Mouse (Mus musculus): ENCODE measurements around the gene Ms4a14.
"Not testable (repeated sequence)": the region's sequence is repeated elsewhere in the genome, so short reads cannot be mapped to it uniquely, and the experiment has no call there.

The Ms4a14 gene

DNA sequence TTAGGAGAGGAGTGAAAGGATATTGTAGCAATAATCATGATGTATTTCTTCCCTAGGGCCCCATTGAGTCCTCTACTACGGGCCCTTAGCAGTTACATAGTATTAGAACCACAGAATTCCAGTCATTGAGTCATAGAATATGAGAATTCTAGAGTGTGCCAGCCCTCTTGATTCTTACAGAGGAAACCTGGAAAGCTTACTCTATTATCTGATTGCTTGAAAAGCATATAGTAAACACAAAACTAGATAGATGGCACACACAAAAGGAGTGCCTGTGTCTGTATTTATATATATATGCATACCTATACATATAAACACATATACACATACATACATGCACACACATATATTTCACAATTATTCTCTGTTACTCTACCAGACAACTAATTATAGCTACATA, at the start of gene Ms4a14:
Gene Ms4a14, minus strand, starts transcription at position 101 of the 400 bp plus-strand sequence.
- DNase-seq = no peak

DNA sequence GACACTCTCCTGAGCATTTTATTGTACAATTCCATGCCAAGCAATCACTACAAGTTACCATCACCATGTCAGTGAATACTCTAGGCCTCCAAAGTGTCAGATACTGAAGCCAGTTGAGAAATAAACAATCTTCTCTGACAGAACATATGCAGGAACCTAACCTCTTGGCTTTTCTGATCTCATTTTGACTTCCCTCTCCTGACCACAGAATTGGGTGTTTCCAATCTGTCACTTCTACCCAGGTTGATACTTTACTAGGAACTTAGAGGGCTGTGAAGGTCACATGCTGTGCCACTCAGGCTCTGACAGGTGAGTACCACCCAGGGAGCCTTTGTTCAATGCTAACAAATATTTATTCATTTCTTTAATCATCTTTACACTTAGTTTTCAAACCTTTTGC, 47.7 kb upstream of the Ms4a14 start:
- no peak for DNase-seq

DNA sequence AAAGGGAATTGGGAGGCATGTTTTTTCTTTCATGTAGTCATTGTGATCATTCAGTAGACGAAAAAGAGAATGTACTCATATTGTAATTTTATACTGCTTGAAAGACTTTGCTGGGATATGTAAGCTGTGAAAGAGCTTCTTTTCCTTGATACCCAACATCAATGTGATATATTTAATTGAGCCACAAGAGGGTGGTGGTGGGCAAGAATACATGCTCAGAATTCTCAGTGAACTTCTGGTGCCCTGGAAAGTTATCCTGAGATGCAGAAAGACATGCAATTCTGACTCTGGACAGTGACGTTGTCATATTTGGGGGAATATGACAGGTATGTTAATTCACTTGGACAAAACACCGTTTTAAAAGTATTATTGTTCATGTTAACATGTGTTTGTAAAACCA, 45.9 kb upstream of the Ms4a14 start:
- no peak for DNase-seq

DNA sequence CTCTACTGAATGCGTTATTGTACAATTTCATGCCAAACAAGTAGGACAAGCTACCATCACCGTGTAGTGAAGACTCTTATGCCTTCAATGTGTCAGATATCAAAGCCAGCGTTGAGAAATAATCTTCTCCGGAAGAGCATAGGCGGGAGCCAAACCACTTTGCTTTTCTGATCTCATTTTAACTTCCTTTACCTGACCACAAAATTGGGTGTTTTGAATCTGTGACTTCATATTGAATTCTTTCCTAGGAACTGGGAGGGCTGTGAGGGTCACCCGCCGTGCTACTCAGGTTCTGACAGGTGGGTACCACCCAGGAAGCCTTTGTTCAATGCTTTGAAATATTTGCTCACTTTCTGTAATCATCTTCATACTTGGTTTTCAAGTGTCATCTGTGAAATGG, 41.5 kb upstream of the Ms4a14 start:
- DNase-seq = no peak

DNA sequence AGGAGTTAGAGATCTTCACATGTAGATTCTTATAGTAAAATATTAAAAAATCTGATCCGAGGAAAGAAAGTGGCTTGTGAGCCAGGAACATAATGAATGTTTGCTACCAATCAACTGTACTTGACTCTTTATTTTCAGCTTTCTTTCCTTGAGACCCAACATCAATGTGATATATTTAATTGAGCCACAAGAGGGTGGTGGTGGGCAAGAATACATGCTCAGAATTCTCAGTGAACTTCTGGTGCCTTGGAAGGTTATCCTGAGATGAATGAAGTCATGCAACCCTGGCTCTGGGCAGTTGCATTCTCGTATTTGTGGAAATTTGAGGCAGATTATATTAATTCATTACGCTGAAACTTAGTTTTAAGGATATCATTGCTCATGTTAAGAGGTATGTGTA, 37.6 kb upstream of the Ms4a14 start:
- no peak for DNase-seq

DNA sequence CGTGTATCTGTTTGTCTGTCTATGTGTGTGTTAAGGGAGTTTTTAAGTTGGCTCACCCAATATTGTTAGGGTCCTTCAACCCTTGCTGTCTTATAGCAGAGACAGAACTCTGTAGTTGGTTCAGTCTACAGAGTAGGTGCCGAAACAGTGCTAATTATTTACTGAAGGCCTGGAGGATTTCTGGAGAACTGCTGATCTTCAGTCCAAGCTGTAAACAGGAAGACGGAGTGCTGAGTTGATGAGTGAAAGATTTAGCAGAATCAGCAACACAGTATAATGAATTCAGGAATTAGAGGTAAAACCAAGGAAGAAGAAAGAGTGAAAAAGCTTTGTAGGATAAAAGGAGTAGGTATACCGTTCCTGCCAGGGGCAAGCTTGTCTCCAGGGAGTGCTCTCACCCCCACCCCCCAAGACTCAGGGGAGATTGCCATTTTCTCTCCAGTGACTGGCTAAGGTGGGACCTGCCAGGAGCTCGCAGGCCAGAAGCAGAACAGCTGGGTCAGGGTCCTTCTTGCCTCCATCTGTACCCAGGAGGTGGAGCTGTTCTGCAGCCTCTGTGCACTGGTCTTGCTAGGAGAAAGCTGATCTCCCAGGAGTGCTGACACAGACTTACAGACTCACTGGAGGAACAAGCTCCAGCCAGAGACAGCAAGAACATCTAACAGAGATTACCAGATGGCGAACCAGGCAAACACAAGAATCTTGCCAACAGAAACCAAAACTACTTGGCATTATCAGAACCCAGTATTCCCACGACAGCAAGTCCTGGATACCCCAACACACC, 35.6 kb upstream of the Ms4a14 start:
- peak in 1 of 2 experiments; percentile 11 for DNase-seq

DNA sequence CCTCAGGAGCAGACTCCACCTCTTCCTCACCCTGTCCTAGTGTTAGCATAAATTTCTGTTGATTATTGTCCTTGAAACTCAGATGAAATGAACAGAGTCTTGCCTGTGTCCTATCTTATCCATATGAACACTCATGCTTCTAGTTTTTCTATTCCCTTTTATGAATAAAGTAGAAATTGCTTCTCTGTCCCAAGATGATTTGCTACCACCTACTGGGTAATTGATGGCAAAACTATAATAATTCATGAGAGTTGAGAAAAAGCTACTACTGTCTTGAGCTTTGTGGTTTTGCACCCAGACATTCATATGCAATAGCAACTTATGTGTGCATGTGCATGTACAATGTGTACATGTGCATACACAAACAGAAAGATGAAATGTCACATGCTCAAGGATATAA, 29.7 kb upstream of the Ms4a14 start:
- no peak for DNase-seq

DNA sequence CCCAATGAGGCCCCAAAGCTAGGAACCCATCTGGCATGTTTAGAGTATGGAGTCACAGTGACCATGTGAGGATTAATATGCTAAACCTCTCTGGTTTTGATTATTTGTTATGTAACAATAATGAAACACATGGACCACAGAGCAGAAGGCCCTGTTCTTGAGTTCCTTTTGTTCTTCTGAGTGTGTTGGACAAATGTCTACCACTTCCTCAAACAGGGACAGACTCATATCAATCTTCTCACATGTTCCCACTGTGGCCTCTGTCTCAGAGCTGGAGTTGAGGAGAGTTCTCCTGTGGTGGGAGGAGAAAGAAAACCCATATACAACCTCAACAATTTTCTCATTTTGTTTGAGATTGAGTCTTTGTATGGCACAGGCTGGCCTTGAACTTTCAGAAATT, 28.9 kb upstream of the Ms4a14 start:
- no peak for DNase-seq

DNA sequence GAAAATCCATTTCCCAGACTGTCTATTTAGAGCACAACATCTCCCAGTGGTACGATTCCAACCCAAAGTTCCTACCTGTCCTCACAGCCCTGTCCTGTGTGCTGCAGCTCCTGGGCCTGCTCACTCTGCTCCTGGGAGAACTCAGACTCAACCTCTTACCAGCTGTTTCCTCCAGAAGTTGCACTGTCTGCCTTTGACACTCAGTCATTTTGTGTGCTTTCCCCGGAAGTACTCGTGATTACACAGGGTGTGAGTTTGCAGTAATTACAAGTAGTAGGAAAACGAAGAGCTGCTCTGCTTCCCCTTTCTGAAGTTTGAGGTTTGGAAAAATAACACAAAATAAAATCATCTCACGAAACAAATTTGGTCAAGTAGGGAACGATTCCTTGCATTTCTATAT, 21.7 kb upstream of the Ms4a14 start, which contains the start of gene Ms4a7:
Gene Ms4a7, minus strand, starts transcription at position 215 of the 400 bp plus-strand sequence.
- DNase-seq = no peak

DNA sequence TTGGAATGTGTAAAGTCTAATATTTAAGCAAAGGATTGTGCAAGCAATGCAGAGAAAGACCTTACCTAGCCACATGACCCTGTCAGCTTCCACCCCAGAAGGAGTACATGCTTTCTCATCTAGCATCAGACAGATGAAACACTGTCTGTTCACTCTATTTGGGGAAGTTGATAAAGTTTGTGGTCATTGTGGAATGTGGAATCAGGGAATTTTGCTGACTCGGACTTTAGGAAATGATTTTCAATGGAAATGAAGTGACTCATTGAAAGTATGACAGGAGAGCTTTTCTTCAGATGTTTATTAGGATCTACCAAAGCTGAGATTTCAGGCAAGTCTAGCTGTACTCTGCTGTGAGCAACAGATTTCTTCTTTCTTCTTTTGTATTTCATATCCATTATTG, 6.9 kb upstream of the Ms4a14 start:
- DNase-seq = no peak

DNA sequence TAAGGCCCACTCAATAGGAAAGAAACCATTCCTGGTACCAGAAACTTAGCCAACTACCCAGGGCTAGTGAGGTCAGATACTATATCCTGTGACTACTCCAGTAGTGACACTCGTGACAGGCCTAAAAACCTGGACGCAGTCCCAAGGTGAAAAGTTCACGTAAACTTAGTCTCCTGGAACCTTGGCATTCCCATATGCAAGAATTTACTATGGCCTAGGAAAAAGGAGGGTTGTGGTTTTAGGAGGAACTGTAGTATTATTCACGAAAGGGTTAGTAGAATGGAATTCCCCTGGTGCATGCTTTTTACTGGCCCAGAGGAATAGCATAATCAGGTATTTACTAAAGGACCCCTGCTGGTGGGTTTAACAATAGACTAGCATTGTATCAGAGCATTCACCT, 2.5 kb upstream of the Ms4a14 start:
- DNase-seq = no peak

DNA sequence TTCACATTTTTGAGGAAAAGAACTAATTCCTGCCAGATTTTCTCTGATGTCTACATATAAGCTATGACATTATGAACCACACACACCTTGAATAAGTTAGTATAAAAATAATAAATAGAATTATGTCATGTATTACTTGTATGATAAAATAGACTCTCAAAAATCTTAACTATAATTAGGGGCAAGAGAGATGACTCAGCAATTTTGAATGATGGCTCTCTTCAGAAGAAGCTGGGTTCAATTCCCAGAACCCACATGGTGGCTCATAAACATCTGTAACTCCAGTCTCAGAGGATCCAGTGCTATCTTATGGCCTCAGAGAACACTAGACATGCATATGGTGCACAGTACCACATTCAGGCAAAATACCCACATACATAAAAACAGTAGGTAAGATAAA, 5.4 kb downstream of the Ms4a14 start:
- DNase-seq = no peak

DNA sequence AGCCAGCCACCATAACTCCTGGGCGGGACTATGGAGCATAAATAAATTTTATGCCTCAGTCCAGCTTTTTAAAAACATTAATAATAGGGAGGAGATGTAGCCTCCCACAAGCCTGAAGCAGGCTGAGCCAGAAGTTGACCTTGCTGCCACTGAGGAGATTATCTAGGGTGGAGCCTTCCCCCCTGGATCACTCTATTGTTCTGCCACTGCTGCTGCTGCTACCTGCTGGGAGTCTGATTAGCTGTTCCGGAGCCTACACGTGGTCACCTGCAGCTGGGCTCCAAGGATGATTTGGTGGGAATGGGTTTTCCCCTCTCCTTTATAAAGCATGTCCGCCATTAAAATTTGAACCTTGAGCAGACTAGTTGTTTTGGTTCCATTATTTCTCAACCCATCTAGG, 14.7 kb downstream of the Ms4a14 start:
- not testable (repeated sequence) for DNase-seq

DNA sequence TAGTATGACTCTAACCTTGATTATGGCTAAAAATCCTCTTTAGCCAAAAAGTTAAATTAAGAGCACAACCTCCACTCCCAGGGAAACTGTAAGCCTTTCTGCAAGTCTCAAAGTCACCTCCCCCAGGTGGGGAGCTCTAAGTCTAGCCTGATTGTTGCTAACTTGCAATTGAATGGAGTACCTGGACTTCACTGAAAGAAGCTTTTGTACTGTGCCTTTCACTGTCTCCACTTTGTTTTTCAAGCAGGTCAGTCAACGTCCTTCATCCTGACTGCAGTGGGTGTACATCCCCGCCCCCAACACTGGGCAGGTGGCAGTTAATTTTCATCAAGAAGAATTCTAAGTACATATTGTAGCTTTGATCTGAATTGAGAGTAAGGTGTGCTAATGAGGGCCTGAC, 15.3 kb downstream of the Ms4a14 start:
- DNase-seq = no peak

DNA sequence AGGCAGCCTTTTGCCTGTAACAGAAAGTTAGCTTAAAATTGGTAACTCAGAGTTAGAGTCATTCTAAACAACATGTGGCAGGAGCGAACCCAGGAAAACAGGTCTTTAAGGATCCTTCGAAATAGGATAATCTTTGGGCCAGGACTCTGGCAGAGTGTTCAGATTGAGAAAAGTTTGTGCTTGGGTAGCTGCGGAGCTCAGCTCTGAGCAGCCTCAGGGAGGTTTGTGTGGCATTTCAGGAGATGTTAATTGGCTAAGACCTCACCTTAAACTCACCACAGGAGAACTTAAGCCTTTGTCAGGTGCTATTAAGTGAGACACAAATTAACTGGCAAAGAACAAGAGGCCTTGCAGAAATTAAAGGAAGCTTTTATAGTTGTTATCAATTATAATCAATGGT, 20.6 kb downstream of the Ms4a14 start:
- DNase-seq = not testable (repeated sequence)

DNA sequence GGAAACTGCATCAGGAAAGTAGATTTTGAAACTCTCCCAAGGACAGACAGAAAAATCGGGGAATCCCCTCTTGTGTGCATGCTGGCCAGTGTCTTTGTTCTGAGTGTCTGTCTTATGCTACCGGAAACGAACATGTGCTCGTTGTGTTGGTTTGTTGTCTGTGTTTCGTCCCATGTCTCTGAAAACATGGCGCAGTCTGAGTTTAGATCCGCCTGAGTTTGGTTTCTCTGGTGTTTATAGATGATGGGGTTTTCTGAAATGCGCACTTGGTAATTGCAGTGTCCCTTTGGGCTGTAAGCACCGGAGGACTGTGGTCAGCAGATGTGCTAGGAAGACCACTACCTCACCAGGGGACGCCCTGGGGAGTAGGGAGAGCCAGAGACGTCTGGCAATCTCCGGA, 21.3 kb downstream of the Ms4a14 start:
- no peak for DNase-seq

DNA sequence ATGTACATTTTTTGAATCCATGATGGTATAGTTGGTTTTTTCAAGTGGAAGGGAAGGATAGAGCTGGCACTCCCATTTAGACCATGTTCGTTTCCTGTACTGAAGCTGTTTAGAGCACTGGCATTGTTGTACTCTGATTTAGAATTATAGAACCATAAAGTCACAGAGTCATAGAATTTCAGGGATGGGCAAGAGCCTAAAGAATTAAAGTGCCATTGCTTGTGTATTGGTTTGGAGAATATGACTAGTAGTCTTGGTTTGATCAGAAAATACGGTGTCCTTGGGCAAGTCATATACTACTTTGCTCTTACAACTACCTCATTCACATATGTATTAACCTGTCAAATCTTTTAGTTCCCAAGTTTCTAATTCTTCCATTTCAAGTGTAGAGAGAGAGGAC, 30.5 kb downstream of the Ms4a14 start, which contains the start of gene Ms4a5:
Gene Ms4a5, minus strand, starts transcription at position 101 of the 400 bp plus-strand sequence.
- DNase-seq = no peak

DNA sequence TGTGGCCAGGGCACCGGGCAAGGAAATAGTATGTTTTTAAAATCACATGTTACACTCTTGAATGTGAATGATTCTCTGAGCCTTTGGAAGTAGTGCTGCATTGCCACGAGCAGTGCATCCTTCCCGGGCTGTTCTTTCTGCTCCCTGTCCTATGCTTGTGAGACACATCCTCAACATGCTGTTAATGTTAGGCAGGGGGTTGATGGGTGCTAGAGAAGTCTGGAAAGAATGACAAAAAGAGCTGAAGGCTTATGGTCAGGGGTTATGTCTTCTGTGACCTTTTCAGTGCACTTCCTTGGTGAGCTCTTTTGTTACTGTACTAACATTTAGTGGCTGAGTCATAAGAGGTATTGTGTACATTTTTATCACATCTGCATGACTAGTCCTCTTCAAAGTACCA, 34.0 kb downstream of the Ms4a14 start:
- no peak for DNase-seq

DNA sequence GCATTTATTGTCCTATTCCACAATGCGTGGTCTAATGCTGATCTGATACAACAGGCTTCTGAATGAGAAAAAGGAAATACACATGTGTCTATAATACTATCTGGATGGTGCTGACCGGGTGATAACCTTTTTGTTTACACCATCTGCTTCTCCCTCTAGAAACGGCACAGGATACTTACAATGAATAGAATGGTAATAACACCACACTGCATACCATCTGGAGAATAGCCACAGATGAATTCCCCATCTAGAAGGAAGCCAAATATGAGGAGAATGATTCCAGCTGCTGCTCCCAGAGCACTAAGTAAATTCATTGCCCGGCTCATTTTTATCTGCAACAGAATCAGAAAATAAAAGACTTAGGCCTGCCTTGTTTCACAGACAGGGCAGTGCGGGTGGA, 37.8 kb downstream of the Ms4a14 start:
- DNase-seq = no peak

DNA sequence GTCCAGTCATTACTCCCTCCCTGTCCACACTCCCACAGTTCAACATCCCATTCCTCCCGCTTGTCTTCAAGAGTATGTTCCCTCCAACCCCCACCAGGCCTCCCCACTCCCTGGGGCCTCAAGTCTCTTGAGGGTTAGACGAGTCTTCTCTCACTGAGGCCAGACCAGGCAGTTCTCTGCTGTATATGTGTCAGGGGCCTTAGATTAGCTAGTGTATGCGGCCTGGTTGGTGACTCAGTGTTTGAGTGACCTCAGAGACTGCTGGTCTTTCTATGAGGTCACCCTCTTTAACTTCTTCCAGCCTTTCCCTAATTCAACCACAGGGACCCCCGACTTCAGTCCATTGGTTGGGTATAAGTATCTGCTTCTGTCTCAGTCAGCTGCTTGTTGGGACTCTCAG, 47.3 kb downstream of the Ms4a14 start:
- no peak for DNase-seq

DNA sequence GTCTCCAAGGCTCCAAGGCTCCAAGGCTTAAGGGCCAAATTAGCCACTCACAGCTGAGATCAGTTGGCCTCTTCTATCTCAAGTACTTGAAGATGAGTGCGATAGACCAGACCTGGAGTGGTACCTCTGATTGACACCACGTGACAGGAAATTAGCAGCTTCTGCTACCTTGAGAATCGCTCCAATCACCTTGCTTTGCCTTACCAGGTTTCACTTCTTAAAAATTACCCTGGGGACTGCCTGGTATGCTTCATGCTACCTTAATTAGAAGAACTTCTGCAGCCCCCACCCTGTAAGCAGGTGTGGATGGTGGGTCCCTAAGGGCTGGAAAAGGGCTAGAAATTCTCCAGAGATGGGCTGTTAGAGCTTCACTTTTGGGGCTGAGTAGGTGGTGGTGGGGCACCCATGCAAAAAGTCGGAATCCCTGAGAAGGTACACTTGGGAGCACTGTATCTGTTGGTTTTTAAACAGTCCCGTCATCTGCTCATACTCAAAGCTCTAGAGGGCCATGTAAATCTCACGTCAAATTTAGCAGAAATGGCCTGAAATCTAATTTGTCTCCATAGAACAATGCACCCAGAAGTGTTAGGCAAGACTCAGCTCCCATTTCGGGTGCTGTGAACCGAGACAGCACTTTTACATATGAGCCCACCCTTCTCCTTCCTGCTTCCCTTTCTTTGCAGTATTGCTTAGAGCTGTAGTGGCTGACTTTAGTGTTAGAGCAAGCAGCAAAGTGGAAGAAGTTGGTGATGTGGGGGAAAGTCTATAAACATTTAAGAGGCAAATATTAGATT, 48.0 kb downstream of the Ms4a14 start, which contains the start of gene Ms4a1:
Gene Ms4a1, minus strand, starts transcription at position 190 of the 794 bp plus-strand sequence.
- DNase-seq = no peak

DNA sequence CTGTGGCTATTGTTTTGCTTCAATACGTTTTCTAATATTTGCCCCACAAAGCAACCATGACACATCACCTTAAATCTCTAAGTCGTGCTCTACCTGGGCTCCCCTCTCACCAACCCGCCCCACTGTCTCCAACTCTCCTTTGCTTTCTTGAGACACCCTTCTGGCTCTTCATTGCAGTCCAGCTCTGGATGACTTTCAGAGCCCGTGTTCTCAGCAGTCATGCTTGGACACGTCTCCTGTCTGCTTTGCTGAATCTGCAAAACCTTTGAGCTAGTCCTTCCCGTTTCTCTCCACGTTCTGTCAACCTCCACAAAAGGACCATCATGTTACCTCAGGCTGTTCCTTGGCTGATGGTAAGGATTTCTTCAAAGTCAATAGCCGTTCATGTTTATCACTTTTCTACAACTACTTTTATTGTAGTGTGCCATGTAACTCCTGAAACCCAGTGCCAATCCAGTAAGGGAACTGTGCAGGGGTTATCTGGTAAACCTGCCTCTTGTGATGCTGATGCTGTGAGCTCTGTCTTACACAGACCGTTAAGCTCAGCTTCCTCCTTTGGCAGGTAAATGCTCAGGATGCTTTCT, 49.6 kb downstream of the Ms4a14 start:
- no peak for DNase-seq

DNA sequence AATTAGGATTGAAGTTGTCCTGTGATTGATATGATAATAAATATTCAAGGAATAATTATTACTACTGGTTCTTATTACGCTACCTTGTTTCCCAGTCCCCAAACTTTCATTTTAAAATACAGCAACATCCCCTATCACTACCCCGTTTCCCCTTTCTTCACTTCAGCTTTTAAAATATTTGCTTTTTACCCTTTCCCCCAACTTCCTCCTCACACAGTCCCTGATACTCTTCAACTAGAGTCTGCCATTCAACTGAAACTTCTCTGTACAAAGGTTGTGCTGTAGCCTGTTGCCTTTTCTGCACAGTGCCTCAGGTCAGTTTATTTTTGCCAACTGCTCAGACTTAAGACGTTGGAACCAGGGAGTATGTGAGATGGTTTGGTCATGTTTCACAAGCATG, 50.7 kb downstream of the Ms4a14 start:
- DNase-seq = no peak

DNA sequence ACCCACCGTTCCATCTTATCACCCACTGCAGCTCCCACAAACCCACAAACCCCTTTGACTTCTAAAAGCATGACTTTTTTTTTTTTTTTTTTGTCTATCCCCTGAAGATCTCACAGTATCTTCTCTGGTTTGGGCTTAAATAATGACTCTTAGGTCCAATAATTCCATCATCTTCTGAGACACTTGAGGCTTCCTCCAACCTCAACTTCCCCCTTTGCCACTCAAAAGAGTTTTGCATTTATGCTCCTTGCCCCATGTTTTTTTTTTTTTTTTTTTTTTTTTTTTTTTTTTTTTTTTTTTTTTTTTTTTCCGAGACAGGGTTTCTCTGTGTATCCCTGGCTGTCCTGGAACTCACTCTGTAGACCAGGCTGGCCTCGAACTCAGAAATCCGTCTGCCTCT, 51.3 kb downstream of the Ms4a14 start:
- DNase-seq = not testable (repeated sequence)

Measured in lung, postnatal 4 days (tissue).